Mouse (Mus musculus): ENCODE results near the gene Fopnl. TPM values are rescaled to one million over a fixed set of nuclear protein-coding genes. Genes with fewer than 3 reads are reported as not detected.

The Fopnl gene
- 178 and 193 TPM in 2 replicates for polyA plus RNA-seq (2015; fragmentation: Nextera tagmentation; extraction: Ambion mirVana)

DNA sequence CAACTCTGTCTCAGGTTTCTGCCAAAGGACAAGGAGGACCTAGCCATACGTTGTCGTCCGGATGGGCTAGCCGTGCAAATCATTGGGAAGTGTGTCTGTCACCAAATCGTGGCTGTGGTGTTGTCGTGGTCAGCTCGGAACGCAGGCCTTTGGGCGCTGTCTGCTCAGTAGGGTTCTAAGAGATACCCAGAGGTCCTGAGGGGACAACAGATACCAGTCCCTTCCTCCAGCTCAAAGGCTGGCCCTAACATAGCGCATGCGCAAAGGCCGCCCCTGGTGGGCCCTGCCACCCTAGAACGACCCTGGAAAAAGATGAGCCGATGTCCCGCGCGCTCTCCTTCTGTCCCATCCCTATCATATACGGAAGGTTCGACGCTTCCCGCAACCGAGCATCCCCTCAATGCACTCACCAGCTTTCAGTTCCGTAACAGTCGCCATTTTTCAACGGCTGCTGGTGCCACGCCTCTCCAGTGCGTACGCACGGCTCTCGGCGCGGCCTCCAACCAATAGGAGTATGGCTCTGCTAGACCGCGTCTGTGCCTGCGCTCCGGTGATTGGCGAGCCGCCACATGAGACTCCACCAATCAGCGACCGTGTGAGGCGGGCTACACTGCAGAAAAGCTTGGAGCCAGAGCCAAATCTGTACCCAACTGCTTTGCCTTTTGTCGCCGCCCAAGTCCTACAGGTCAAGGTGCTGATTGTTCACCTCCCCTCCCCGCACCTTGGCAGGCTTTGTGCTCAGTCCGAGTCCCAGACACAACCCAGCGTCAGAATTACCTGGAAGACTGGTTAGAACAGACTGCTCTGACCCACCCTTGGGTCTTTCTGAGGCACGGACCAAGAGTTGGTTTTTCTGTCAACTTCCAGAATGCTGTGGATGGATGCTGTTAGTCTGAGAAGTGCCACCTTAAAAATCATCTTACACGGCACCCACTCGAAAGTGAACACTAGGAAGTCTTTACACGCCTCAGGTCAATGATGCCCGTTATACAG, at the start of gene Fopnl:
Gene Fopnl (minus strand): TSS at position 522 of the 993 bp plus-strand sequence.
- Histone ChIP-seq H3K4me3 (peak within 1 kb of the TSS; percentile 77), H3K4me2 (peak within 1 kb of the TSS; percentile 70)
- WGBS, result 4% methylated on average over 51 of the region's 51 CpGs

GRCm38 (mm10) chr16:14366017-14366416, 48.8 kb upstream of the Fopnl start:
- H3K4me2 ChIP-seq, result no peak overlapping the region
- no peak overlapping the region for H3K9ac ChIP-seq
- H3K36me3 ChIP-seq, result no peaks in the 10 kb centered on the region
- WGBS, result 100% methylated on average over 1 of the region's 1 CpGs
- H3K27ac ChIP-seq, result no peak overlapping the region
- H3K4me1 ChIP-seq, result peaks cover 14% of the 10 kb centered on the region
- ATAC-seq (ENCODE audit: insufficient number of reproducible peaks, insufficient read depth, low FRiP score, low TSS enrichment, low read depth), result no peak
- no peak overlapping the region for H3K4me3 ChIP-seq
- H3K9me3 ChIP-seq, result no peaks in the 10 kb centered on the region
- H3K27me3 ChIP-seq, result no peaks in the 10 kb centered on the region

More for the DNA sequence above, at the start of gene Fopnl:
- no peaks in the 10 kb centered on the region for H3K27me3 ChIP-seq
- H3K9ac ChIP-seq, result peak within 1 kb of the TSS; percentile 84
- peak; percentile 100 for ATAC-seq (ENCODE audit: insufficient number of reproducible peaks, insufficient read depth, low FRiP score, low TSS enrichment, low read depth)
- peaks cover 12% of the 10 kb centered on the region for H3K4me1 ChIP-seq
- peak within 1 kb of the TSS; percentile 71 for H3K27ac ChIP-seq
- H3K36me3 ChIP-seq, result peaks cover 15% of the 10 kb centered on the region
- H3K9me3 ChIP-seq, result no peaks in the 10 kb centered on the region

DNA sequence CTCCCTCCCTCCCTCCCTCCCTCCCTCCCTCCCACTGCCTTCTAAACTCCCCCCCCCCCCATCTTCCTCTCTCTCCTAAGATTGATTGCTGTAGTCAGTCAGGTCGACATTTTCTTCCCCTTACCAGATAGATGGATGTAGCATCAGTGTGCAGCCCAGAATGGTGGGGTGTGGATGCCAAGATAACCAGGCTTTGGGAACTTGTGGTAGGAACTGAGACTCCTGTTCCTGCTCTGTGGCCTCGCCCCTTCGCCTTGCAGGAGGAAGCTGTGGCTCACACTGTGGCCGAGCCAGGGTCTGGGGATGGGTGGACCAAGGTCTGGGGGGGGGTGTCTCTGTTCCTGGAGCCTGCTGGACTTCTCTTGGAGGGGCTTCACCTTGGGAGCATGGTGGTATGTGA, 48.3 kb upstream of the Fopnl start:
- H3K36me3 ChIP-seq, result no peaks in the 10 kb centered on the region
- H3K27me3 ChIP-seq, result no peaks in the 10 kb centered on the region
- peaks cover 16% of the 10 kb centered on the region for H3K4me1 ChIP-seq
- 80% methylated on average over 4 of the region's 4 CpGs for WGBS
- H3K9ac ChIP-seq, result no peak overlapping the region
- no peak overlapping the region for H3K27ac ChIP-seq
- H3K9me3 ChIP-seq, result no peaks in the 10 kb centered on the region
- ATAC-seq (ENCODE audit: insufficient number of reproducible peaks, insufficient read depth, low FRiP score, low TSS enrichment, low read depth), result no peak
- H3K4me2 ChIP-seq, result no peak overlapping the region
- H3K4me3 ChIP-seq, result no peak overlapping the region

DNA sequence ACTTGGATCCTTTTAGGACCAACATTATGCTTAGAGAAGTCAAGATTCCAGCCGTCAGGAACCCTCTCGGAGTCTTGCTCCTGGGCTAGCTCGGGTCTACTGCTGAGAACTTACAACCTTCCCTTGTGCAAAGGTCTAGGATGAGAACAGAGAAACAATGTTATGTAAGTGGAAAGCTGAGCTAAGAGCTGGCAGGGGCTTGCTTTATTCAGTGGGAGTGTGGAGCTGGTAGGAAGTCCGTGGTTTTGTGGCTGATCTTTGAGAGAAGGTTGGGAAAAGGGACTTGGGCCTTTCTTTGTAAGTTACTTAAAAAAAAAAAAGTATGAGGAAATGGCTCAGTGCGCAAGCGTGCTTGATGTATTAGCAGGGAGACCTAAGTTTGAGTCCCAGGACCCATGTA, 46.9 kb upstream of the Fopnl start:
- ATAC-seq (ENCODE audit: insufficient number of reproducible peaks, insufficient read depth, low FRiP score, low TSS enrichment, low read depth), result no peak
- no peak overlapping the region; the same call in 1 of the 2 replicates for H3K27ac ChIP-seq
- no peak overlapping the region for H3K9ac ChIP-seq
- no peak overlapping the region for H3K4me2 ChIP-seq
- H3K27me3 ChIP-seq, result no peaks in the 10 kb centered on the region
- H3K4me3 ChIP-seq, result no peak overlapping the region
- peaks cover 16% of the 10 kb centered on the region for H3K4me1 ChIP-seq
- WGBS, result 91% methylated on average over 6 of the region's 6 CpGs
- no peaks in the 10 kb centered on the region for H3K36me3 ChIP-seq
- H3K9me3 ChIP-seq, result no peaks in the 10 kb centered on the region

- H3K9ac ChIP-seq, result no peak overlapping the region
- no peaks in the 10 kb centered on the region for H3K9me3 ChIP-seq
- no peak overlapping the region for H3K4me2 ChIP-seq
- H3K36me3 ChIP-seq, result no peaks in the 10 kb centered on the region
- no peak for ATAC-seq (ENCODE audit: insufficient number of reproducible peaks, insufficient read depth, low FRiP score, low TSS enrichment, low read depth)
- no peak overlapping the region for H3K4me3 ChIP-seq
- 93% methylated on average over 3 of the region's 3 CpGs for WGBS
- no peak overlapping the region; the same call in 1 of the 2 replicates for H3K27ac ChIP-seq
- peaks cover 16% of the 10 kb centered on the region for H3K4me1 ChIP-seq
- no peaks in the 10 kb centered on the region for H3K27me3 ChIP-seq
These were observed 46.3 kb upstream of the Fopnl start for GRCm38 (mm10) chr16:14363496-14363895.

DNA sequence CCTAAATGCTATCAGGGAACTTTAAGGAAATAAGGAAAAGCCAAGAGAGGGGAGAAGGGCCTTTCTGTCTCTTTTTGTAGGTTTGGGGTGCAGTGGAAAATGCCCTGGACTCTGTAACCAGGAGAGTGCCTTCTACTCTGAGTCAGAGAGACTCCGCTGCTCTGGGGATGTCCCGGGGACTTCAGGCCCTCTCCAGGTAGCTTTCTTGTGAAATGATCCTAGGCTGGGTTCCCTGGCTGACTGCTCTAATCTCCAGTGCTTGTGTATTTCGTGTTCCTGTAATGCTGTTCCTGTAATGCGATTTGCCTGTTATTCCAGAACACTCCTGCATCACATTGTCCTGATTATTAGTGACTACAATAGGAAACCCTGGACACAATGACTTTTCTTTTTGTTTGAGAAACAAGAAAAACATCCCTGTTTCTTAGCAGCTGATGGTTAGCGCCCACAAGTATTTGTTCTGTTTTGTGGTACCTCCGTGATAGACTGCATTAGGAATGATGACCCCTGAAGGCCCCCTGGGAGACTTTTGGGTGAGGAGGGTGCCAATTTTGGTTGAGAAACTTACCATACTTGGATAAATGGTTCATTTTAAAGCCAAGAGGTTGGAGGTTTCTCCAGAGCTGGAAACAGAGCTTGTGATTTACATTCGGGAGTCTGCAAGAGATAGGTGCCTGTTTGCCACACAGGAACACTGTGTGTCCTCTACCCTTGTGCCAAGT, 45.1 kb upstream of the Fopnl start:
- Histone ChIP-seq H3K27ac (no peak overlapping the region), H3K4me3 (peak overlapping the region; percentile 81), H3K36me3 (no peaks in the 10 kb centered on the region), H3K4me1 (peaks cover 16% of the 10 kb centered on the region), H3K9ac (peak overlapping the region; percentile 83), H3K4me2 (peak overlapping the region; percentile 89), H3K9me3 (no peaks in the 10 kb centered on the region), H3K27me3 (no peaks in the 10 kb centered on the region)
- 28% methylated on average over 7 of the region's 7 CpGs for WGBS
- ATAC-seq (ENCODE audit: insufficient number of reproducible peaks, insufficient read depth, low FRiP score, low TSS enrichment, low read depth), result no peak

DNA sequence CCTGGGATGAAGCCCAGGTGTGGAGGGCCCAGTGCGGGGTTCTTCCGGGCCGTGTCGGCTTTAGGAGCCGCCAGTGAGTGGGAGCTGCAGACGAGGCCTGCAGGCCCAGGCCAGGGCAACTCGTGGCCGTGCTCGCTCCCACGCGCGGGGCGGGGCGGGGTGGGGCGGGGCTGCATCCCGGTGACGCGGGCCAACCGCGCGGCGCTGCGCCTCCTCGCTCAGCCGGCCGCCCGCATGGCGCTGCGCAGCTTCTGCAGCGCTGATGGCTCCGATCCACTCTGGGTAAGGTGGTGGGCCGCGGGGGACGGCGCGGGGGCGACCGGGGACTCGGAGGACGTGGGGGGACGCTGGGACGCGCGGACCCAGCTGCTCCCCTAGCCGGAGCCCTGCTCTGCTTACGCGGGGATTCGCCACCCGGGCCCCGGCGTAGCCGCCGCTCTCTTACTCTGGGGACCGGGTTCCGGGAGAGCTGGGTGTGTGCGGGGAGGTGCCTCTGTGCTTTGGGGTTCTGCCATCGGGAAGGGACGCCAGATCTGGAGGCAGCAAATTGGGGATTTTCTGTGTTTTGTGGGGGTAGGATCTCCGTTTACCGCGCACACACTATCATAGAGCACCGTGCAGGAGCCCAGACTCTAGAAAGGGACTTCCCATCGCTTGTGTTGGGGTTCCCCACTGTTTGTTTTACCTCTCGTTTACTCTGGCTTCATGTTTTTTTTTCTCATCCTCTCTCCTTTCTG, 44.3 kb upstream of the Fopnl start, which contains the start of gene Abcc1:
Gene Abcc1 (plus strand): TSS at position 197 of the 737 bp plus-strand sequence.
- Histone ChIP-seq H3K36me3 (no peaks in the 10 kb centered on the region), H3K4me1 (peaks cover 16% of the 10 kb centered on the region), H3K4me2 (peak within 1 kb of the TSS; percentile 89), H3K9me3 (no peaks in the 10 kb centered on the region), H3K27ac (peak within 1 kb of the TSS; percentile 68), H3K4me3 (peak within 1 kb of the TSS; percentile 81), H3K27me3 (no peaks in the 10 kb centered on the region), H3K9ac (peak within 1 kb of the TSS; percentile 83)
- under 1% methylated on average over 63 of the region's 64 CpGs for WGBS
- ATAC-seq (ENCODE audit: insufficient number of reproducible peaks, insufficient read depth, low FRiP score, low TSS enrichment, low read depth), result peak; percentile 90

DNA sequence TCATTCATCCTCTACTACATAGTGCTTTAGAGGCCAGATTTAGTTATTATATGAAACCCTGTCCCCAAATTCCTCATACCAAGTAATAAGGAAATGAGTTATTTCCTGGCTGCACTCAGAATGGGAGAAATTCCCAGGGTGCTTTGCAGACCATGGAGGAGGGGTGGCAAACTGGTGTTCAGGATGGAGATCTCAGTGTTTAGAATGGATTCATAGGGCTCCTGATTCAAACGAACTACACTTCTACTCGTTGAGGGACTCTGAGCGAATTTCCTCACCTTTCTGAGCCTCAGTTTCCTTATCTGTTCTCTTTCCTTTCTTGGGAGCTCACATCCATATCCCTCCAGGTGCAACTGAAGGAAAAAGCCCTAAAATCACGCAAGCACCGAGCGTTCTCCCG, 43.7 kb upstream of the Fopnl start:
- no peak for ATAC-seq (ENCODE audit: insufficient number of reproducible peaks, insufficient read depth, low FRiP score, low TSS enrichment, low read depth)
- Histone ChIP-seq H3K27me3 (no peaks in the 10 kb centered on the region), H3K9me3 (no peaks in the 10 kb centered on the region), H3K4me2 (peak overlapping the region; percentile 89), H3K9ac (peak overlapping the region; percentile 83), H3K4me1 (peaks cover 16% of the 10 kb centered on the region), H3K4me3 (peak overlapping the region; percentile 81), H3K36me3 (no peaks in the 10 kb centered on the region), H3K27ac (peak overlapping the region; percentile 68)
- 2% methylated on average over 7 of the region's 7 CpGs for WGBS

DNA sequence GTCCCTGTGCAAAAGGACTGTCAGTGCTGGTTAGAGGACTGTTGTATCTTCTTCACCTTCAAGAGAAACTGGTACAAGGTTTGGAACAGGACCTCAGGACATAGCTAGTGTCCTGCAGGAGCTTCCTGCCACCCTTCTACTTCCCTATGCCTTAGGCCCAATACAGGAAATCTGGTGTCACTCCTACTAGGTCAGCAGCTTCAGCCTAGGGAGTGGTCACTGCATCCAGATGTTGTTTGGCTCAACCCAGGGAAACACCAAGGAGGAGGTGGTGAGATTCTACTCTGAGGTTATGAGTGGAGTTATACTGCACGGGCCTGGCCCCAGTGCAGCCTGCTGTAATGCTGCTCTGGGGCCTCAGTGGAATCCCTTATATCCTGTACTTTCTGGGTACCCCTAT, 41.3 kb upstream of the Fopnl start:
- no peak for ATAC-seq (ENCODE audit: insufficient number of reproducible peaks, insufficient read depth, low FRiP score, low TSS enrichment, low read depth)
- Histone ChIP-seq H3K27ac (no peak overlapping the region), H3K4me1 (peaks cover 13% of the 10 kb centered on the region), H3K9me3 (no peaks in the 10 kb centered on the region), H3K27me3 (no peaks in the 10 kb centered on the region), H3K36me3 (no peaks in the 10 kb centered on the region), H3K4me3 (no peak overlapping the region), H3K9ac (no peak overlapping the region), H3K4me2 (no peak overlapping the region)
- WGBS, result 71% methylated on average over 1 of the region's 1 CpGs

- Histone ChIP-seq H3K9me3 (no peaks in the 10 kb centered on the region), H3K4me1 (peaks cover 13% of the 10 kb centered on the region), H3K9ac (no peak overlapping the region), H3K27ac (no peak overlapping the region), H3K4me3 (no peak overlapping the region), H3K4me2 (no peak overlapping the region), H3K27me3 (no peaks in the 10 kb centered on the region), H3K36me3 (no peaks in the 10 kb centered on the region)
- WGBS, result 64% methylated on average over 2 of the region's 2 CpGs
- no peak for ATAC-seq (ENCODE audit: insufficient number of reproducible peaks, insufficient read depth, low FRiP score, low TSS enrichment, low read depth)
These were observed 40.7 kb upstream of the Fopnl start for GRCm38 (mm10) chr16:14357859-14358258.

DNA sequence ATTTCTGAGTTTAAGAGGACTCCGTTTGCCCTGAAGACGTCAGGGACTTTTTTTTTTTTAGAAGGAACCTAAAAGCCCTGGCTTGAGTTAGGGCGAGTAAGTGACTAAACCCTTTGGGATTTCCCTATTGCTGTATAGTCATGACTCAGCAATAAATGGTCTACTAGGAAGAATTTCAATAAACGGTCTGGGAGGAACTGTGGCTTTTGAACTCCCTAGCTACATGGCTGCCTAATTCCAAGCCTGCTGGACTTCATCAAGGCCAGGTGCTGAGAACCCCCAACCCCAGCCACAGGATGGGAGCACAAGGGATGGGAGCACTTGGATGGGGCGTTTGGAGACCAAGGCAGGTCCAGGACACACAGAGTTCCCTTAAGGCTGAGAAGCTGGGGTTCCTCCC, 35.5 kb upstream of the Fopnl start:
- Histone ChIP-seq H3K27me3 (no peaks in the 10 kb centered on the region), H3K9me3 (no peaks in the 10 kb centered on the region), H3K4me1 (no peaks in the 10 kb centered on the region; the same call in 1 of the 2 replicates), H3K36me3 (no peaks in the 10 kb centered on the region), H3K4me3 (no peak overlapping the region), H3K27ac (no peak overlapping the region), H3K9ac (no peak overlapping the region), H3K4me2 (no peak overlapping the region)
- no peak for ATAC-seq (ENCODE audit: insufficient number of reproducible peaks, insufficient read depth, low FRiP score, low TSS enrichment, low read depth)
- 60% methylated on average over 5 of the region's 5 CpGs for WGBS
